Mouse (Mus musculus) liver, embryonic 14.5 days (tissue): ENCODE data around the gene Lrfn2.

Experiments
- CTCF ChIP-seq: IDR thresholded peaks from 2 replicates; pipeline ENCODE4 v1.5.1; 2016; ENCODE audit warnings: antibody characterized with exemption, low read depth, control low read depth
- EP300 ChIP-seq: IDR thresholded peaks from 2 replicates; pipeline ENCODE4 v1.6.1; 2016; ENCODE audit warnings: antibody characterized with exemption, low read depth

DNA sequence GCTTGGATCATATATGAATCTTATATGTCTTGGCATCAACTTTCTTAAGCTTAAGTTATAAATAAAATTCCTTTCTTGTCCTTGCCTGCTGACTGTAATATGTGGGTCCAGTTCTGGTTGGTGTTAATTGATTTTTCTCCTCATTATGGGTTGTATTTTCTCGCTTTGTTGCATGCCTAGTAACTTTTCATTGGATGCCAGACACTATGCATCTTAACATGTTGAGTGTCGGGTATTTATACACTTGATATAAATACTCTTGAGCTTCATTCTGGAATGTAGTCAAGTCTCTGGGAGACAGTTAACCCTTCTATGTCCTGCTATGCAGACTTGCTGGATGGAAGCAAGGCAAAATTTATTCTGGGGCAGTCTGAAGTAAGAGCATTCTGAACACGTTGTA is 192.5 kb downstream of the Lrfn2 start:
- TF ChIP-seq CTCF (no peak), EP300 (no peak)
